Mouse (Mus musculus) kidney, postnatal 10 days (tissue): Measurements from ENCODE around the gene Olfr1214.
"Not testable (repeated sequence)": the region's sequence is repeated elsewhere in the genome, so short reads cannot be mapped to it uniquely, and the experiment has no call there.

Experiments
- DNase-seq: peaks from one replicate; pipeline ENCODE4 v3.0.0; 2021; ENCODE audit warnings: mixed read lengths

Olfr1214 gene

GRCm38 (mm10) chr2:88992553-88992952 is at the start of gene Olfr1214:
Olfr1214 (minus strand) TSS chr2:88992653.
- no peak for DNase-seq

- no peak for DNase-seq
These were observed 39.5 kb upstream of the Olfr1214 start, which contains the start of gene Olfr1217 for GRCm38 (mm10) chr2:89031965-89032364. Olfr1217 (minus strand) TSS chr2:89032065.

- DNase-seq, result not testable (repeated sequence)
These were observed 29.0 kb upstream of the Olfr1214 start for GRCm38 (mm10) chr2:89021436-89021835.

- DNase-seq, result no peak
These were observed 25.8 kb upstream of the Olfr1214 start, which contains the start of gene Olfr1216 for GRCm38 (mm10) chr2:89018240-89018639. Olfr1216 (minus strand) TSS chr2:89018340.

GRCm38 (mm10) chr2:89006873-89007272 is 14.4 kb upstream of the Olfr1214 start, which contains the start of gene Olfr1215:
Olfr1215 (minus strand) TSS chr2:89006973.
- DNase-seq, result no peak

GRCm38 (mm10) chr2:88980181-88980580 is 12.3 kb downstream of the Olfr1214 start, which contains the start of gene Gm13762:
Gm13762 (minus strand) TSS chr2:88980281.
- DNase-seq, result no peak

- no peak for DNase-seq
These were observed 38.8 kb downstream of the Olfr1214 start, which contains the start of gene Olfr1212 for GRCm38 (mm10) chr2:88953669-88954068. Olfr1212 (plus strand) TSS chr2:88953969.

- DNase-seq, result no peak
These were observed 54.4 kb downstream of the Olfr1214 start, which contains the start of gene Olfr1211 for GRCm38 (mm10) chr2:88938011-88938410. Olfr1211 (minus strand) TSS chr2:88938111.
